Mouse (Mus musculus) heart, adult 9 months (tissue): ENCODE data around the gene Grcc10.
A peak's percentile ranks its signal among the peaks of the same experiment; 100 is the strongest.

ENCODE experiments used
- DNase-seq, 2 experiments: peaks; one replicate each; pipeline ENCODE4 v3.0.0; 2022; ENCODE audit warnings: low spot score in 2 of 2

Grcc10 gene

GRCm38 (mm10) chr6:124702102-124702783, 38.9 kb downstream of the Grcc10 start:
- no peak for DNase-seq

- DNase-seq, result no peak
These were observed 39.8 kb downstream of the Grcc10 start for GRCm38 (mm10) chr6:124701338-124701737.

- peak; percentile 72 to 85 for DNase-seq
These were observed 41.1 kb downstream of the Grcc10 start for GRCm38 (mm10) chr6:124699962-124700610.

- DNase-seq, result no peak
These were observed 41.8 kb downstream of the Grcc10 start for GRCm38 (mm10) chr6:124699366-124699765.

- no peak for DNase-seq
These were observed 42.4 kb downstream of the Grcc10 start for GRCm38 (mm10) chr6:124698751-124699150.

- DNase-seq, result peak in 1 of 2 experiments; percentile 11
These were observed 44.6 kb downstream of the Grcc10 start for GRCm38 (mm10) chr6:124696441-124697150.

- peak; percentile 71 to 80 for DNase-seq
These were observed 46.8 kb downstream of the Grcc10 start for GRCm38 (mm10) chr6:124694166-124694955.

- DNase-seq, result no peak
These were observed 47.8 kb downstream of the Grcc10 start for GRCm38 (mm10) chr6:124693243-124693981.

- no peak for DNase-seq
These were observed 50.7 kb downstream of the Grcc10 start for GRCm38 (mm10) chr6:124690517-124690916.
